7 mouse cellular contexts compared by ENCODE assay signal in the genomic region with DNA sequence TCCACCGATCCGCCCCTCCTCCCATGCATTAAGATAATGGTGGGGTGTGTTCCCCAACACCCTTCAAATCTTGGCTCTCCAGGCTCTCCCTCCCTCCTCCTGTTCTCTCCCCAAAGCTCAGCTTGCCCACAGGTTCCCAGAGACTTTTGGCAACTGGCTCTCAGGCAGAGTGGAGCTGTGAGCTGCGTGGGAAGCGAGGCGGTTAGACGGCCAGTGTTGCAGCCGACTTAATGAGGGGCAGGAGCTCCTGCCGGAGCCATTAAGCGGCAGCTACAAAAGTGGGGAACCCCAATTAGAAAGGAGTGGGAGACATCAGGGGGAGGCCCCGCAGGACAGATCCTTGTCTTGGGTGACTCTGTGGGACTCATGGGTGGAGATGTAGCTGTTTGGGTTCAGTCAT.
DNase-seq lines count a peak whose midpoint lies in the region; ATAC-seq and TF ChIP-seq lines count a peak whose summit lies in the region.

No protein-coding gene starts in this region.

- no peak for ATAC-seq in liver, embryonic 11.5 days (replicated peaks; ENCODE audit: low FRiP score)
- peak; percentile 57 for ATAC-seq in forebrain, embryonic 15.5 days (replicated peaks)
- peak; percentile 38; the same call in 1 of the 2 replicates for ATAC-seq in midbrain, postnatal 0 days (ENCODE audit: low FRiP score)

- no peak for TF ChIP-seq CTCF in midbrain, postnatal 0 days (IDR thresholded peaks at IDR 0.05)

- H3K4me3 ChIP-seq in liver, embryonic 11.5 days (ENCODE audit: low read depth, low read length) = no peak overlapping the region
- peak overlapping the region; percentile 10; the same call in 1 of the 2 replicates for H3K4me3 ChIP-seq in forebrain, embryonic 15.5 days
- H3K4me3 ChIP-seq in midbrain, postnatal 0 days (ENCODE audit: low read depth, low read length) = peak overlapping the region; percentile 0; the same call in 1 of the 2 replicates

- no peaks in the 10 kb centered on the region for H3K9me3 ChIP-seq in liver, embryonic 11.5 days (ENCODE audit: control insufficient read depth, low read length)
- H3K9me3 ChIP-seq in forebrain, embryonic 15.5 days = no peaks in the 10 kb centered on the region
- no peaks in the 10 kb centered on the region for H3K9me3 ChIP-seq in midbrain, postnatal 0 days (ENCODE audit: low read length)

- H3K4me1 ChIP-seq in liver, embryonic 11.5 days (replicated peaks; ENCODE audit: control insufficient read depth, insufficient read depth, low read length) = peaks cover 2% of the 10 kb centered on the region
- H3K4me1 ChIP-seq in forebrain, embryonic 15.5 days = peaks cover 19% of the 10 kb centered on the region
- 0 out of 2 replicates have a peak, but pooled peaks cover 10% of the 10 kb centered on the region for H3K4me1 ChIP-seq in midbrain, postnatal 0 days (ENCODE audit: insufficient read depth, low read length)

- no peaks in the 10 kb centered on the region for H3K36me3 ChIP-seq in liver, embryonic 11.5 days (ENCODE audit: control insufficient read depth, insufficient read depth, low read length)
- H3K36me3 ChIP-seq in forebrain, embryonic 15.5 days = no peaks in the 10 kb centered on the region
- no peaks in the 10 kb centered on the region for H3K36me3 ChIP-seq in midbrain, postnatal 0 days (ENCODE audit: insufficient read depth, low read length)

- peak overlapping the region; percentile 49 for H3K4me2 ChIP-seq in liver, embryonic 11.5 days
- H3K4me2 ChIP-seq in forebrain, embryonic 15.5 days (replicated peaks) = peak overlapping the region; percentile 36
- peak overlapping the region; percentile 39 for H3K4me2 ChIP-seq in midbrain, postnatal 0 days (ENCODE audit: low read depth, low read length, poor library complexity, severe bottlenecking)

- WGBS in liver, embryonic 11.5 days = 33% methylated on average over 10 of the region's 10 CpGs
- WGBS in forebrain, embryonic 15.5 days = 1% methylated on average over 10 of the region's 10 CpGs
- WGBS in midbrain, postnatal 0 days = 4% methylated on average over 10 of the region's 10 CpGs

- peaks cover 14% of the 10 kb centered on the region for H3K27me3 ChIP-seq in liver, embryonic 11.5 days (replicated peaks; ENCODE audit: control insufficient read depth, insufficient read depth, low read length)
- no peaks in the 10 kb centered on the region for H3K27me3 ChIP-seq in forebrain, embryonic 15.5 days
- no peaks in the 10 kb centered on the region for H3K27me3 ChIP-seq in midbrain, postnatal 0 days (ENCODE audit: insufficient read depth, low read length)

- H3K27ac ChIP-seq in liver, embryonic 11.5 days (ENCODE audit: low read depth, low read length) = no peak overlapping the region
- H3K27ac ChIP-seq in forebrain, embryonic 15.5 days (replicated peaks) = peak overlapping the region; percentile 65
- H3K27ac ChIP-seq in midbrain, postnatal 0 days (ENCODE audit: low read depth, low read length) = no peak overlapping the region

- H3K9ac ChIP-seq in liver, embryonic 11.5 days (ENCODE audit: low read depth, low read length) = no peak overlapping the region
- H3K9ac ChIP-seq in forebrain, embryonic 15.5 days (replicated peaks) = no peak overlapping the region
- H3K9ac ChIP-seq in midbrain, postnatal 0 days (replicated peaks; ENCODE audit: low read length, poor library complexity, severe bottlenecking) = no peak overlapping the region

- no peak for DNase-seq in liver, embryonic 11.5 days (ENCODE audit: low spot score)
- DNase-seq in liver = no peak
- peak; percentile 29 for DNase-seq in layer of hippocampus, adult 9-11 months
- DNase-seq in midbrain, postnatal 0 days (ENCODE audit: low spot score) = no peak
- no peak for DNase-seq in urinary bladder, postnatal 25 days (ENCODE audit: low spot score)
- no peak for DNase-seq in spleen, postnatal 4 days (ENCODE audit: low spot score in 2 of 2)
